Mouse (Mus musculus): Measurements from ENCODE around the gene Sfxn2.

Gene Sfxn2

GRCm38 (mm10) chr19:46572548-46572947, 617 bp upstream of the Sfxn2 start:
- Histone ChIP-seq H3K9me3 (ENCODE audit: low read length) (no peaks in the 10 kb centered on the region), H3K4me3 (replicated peaks; ENCODE audit: low read length) (peak overlapping the region; percentile 89), H3K27me3 (ENCODE audit: insufficient read depth, low read length) (no peaks in the 10 kb centered on the region), H3K36me3 (ENCODE audit: insufficient read depth, low read length) (no peaks in the 10 kb centered on the region), H3K4me1 (replicated peaks; ENCODE audit: low read depth, low read length) (peaks cover 35% of the 10 kb centered on the region)
- TF ChIP-seq NANOG (IDR thresholded peaks at IDR 0.05; ENCODE audit: borderline replicate concordance, low read length) (no peak), CTCF (conservative IDR thresholded peaks at IDR 0.05; ENCODE audit: low read length) (no peak), POU5F1 (IDR thresholded peaks at IDR 0.05; ENCODE audit: borderline replicate concordance, low read length) (no peak)

GRCm38 (mm10) chr19:46573990-46574389, 825 bp downstream of the Sfxn2 start:
- Histone ChIP-seq H3K4me1 (replicated peaks; ENCODE audit: low read depth, low read length) (peaks cover 40% of the 10 kb centered on the region), H3K4me3 (replicated peaks; ENCODE audit: low read length) (peak overlapping the region; percentile 87), H3K27me3 (ENCODE audit: insufficient read depth, low read length) (no peaks in the 10 kb centered on the region), H3K9me3 (ENCODE audit: low read length) (no peaks in the 10 kb centered on the region), H3K36me3 (ENCODE audit: insufficient read depth, low read length) (no peaks in the 10 kb centered on the region)
- TF ChIP-seq NANOG (IDR thresholded peaks at IDR 0.05; ENCODE audit: borderline replicate concordance, low read length) = no peak
- no peak for TF ChIP-seq CTCF (conservative IDR thresholded peaks at IDR 0.05; ENCODE audit: low read length)
- no peak for TF ChIP-seq POU5F1 (IDR thresholded peaks at IDR 0.05; ENCODE audit: borderline replicate concordance, low read length)

- Histone ChIP-seq H3K4me1 (replicated peaks; ENCODE audit: low read depth, low read length) (peaks cover 40% of the 10 kb centered on the region), H3K9me3 (ENCODE audit: low read length) (no peaks in the 10 kb centered on the region), H3K36me3 (ENCODE audit: insufficient read depth, low read length) (no peaks in the 10 kb centered on the region), H3K4me3 (replicated peaks; ENCODE audit: low read length) (no peak overlapping the region), H3K27me3 (ENCODE audit: insufficient read depth, low read length) (no peaks in the 10 kb centered on the region)
- no peak for TF ChIP-seq NANOG (IDR thresholded peaks at IDR 0.05; ENCODE audit: borderline replicate concordance, low read length)
- TF ChIP-seq CTCF (conservative IDR thresholded peaks at IDR 0.05; ENCODE audit: low read length) = no peak
- TF ChIP-seq POU5F1 (IDR thresholded peaks at IDR 0.05; ENCODE audit: borderline replicate concordance, low read length) = no peak
Measured at GRCm38 (mm10) chr19:46575196-46575595, 2.0 kb downstream of the Sfxn2 start.

- H3K9me3 ChIP-seq (ENCODE audit: low read length) = 0 out of 2 replicates have a peak, but pooled peaks cover 5% of the 10 kb centered on the region
- no peak overlapping the region for H3K4me3 ChIP-seq (replicated peaks; ENCODE audit: low read length)
- no peaks in the 10 kb centered on the region for H3K27me3 ChIP-seq (ENCODE audit: insufficient read depth, low read length)
- peaks cover 4% of the 10 kb centered on the region; the same call in 1 of the 2 replicates for H3K4me1 ChIP-seq (replicated peaks; ENCODE audit: low read depth, low read length)
- H3K36me3 ChIP-seq (ENCODE audit: insufficient read depth, low read length) = peaks cover 47% of the 10 kb centered on the region
- TF ChIP-seq CTCF (conservative IDR thresholded peaks at IDR 0.05; ENCODE audit: low read length) (peak; percentile 87), POU5F1 (IDR thresholded peaks at IDR 0.05; ENCODE audit: borderline replicate concordance, low read length) (no peak)
Measured at GRCm38 (mm10) chr19:46587823-46588508, 14.8 kb downstream of the Sfxn2 start.

GRCm38 (mm10) chr19:46591575-46591974, 18.4 kb downstream of the Sfxn2 start:
- TF ChIP-seq NANOG (IDR thresholded peaks at IDR 0.05; ENCODE audit: borderline replicate concordance, low read length) = no peak
- no peak for TF ChIP-seq CTCF (conservative IDR thresholded peaks at IDR 0.05; ENCODE audit: low read length)
- no peak for TF ChIP-seq POU5F1 (IDR thresholded peaks at IDR 0.05; ENCODE audit: borderline replicate concordance, low read length)
- peaks cover 44% of the 10 kb centered on the region for H3K36me3 ChIP-seq (ENCODE audit: insufficient read depth, low read length)
- H3K4me3 ChIP-seq (replicated peaks; ENCODE audit: low read length) = no peak overlapping the region
- H3K27me3 ChIP-seq (ENCODE audit: insufficient read depth, low read length) = no peaks in the 10 kb centered on the region
- peaks cover 6% of the 10 kb centered on the region; the same call in 1 of the 2 replicates for H3K4me1 ChIP-seq (replicated peaks; ENCODE audit: low read depth, low read length)
- 0 out of 2 replicates have a peak, but pooled peaks cover 5% of the 10 kb centered on the region for H3K9me3 ChIP-seq (ENCODE audit: low read length)

- Histone ChIP-seq H3K4me1 (replicated peaks; ENCODE audit: low read depth, low read length) (peaks cover 15% of the 10 kb centered on the region), H3K27me3 (ENCODE audit: insufficient read depth, low read length) (no peaks in the 10 kb centered on the region), H3K36me3 (ENCODE audit: insufficient read depth, low read length) (peaks cover 38% of the 10 kb centered on the region), H3K9me3 (ENCODE audit: low read length) (0 out of 2 replicates have a peak, but pooled peaks cover 3% of the 10 kb centered on the region), H3K4me3 (replicated peaks; ENCODE audit: low read length) (no peak overlapping the region)
- TF ChIP-seq NANOG (IDR thresholded peaks at IDR 0.05; ENCODE audit: borderline replicate concordance, low read length) (no peak), CTCF (conservative IDR thresholded peaks at IDR 0.05; ENCODE audit: low read length) (peak; percentile 34), POU5F1 (IDR thresholded peaks at IDR 0.05; ENCODE audit: borderline replicate concordance, low read length) (no peak)
Measured at GRCm38 (mm10) chr19:46592751-46593439, 19.7 kb downstream of the Sfxn2 start.

- H3K27me3 ChIP-seq (ENCODE audit: insufficient read depth, low read length) = no peaks in the 10 kb centered on the region
- TF ChIP-seq POU5F1 (IDR thresholded peaks at IDR 0.05; ENCODE audit: borderline replicate concordance, low read length) (no peak), CTCF (conservative IDR thresholded peaks at IDR 0.05; ENCODE audit: low read length) (no peak), NANOG (IDR thresholded peaks at IDR 0.05; ENCODE audit: borderline replicate concordance, low read length) (no peak)
Measured at GRCm38 (mm10) chr19:46598187-46598586, 25.0 kb downstream of the Sfxn2 start.

GRCm38 (mm10) chr19:46598720-46599252, 25.6 kb downstream of the Sfxn2 start, which contains the start of gene Wbp1l:
Gene Wbp1l, plus strand, starts transcription at chr19:46599084.
- TF ChIP-seq NANOG (IDR thresholded peaks at IDR 0.05; ENCODE audit: borderline replicate concordance, low read length) (no peak), CTCF (conservative IDR thresholded peaks at IDR 0.05; ENCODE audit: low read length) (no peak), POU5F1 (IDR thresholded peaks at IDR 0.05; ENCODE audit: borderline replicate concordance, low read length) (no peak)
- Histone ChIP-seq H3K36me3 (ENCODE audit: insufficient read depth, low read length) (peaks cover 19% of the 10 kb centered on the region), H3K4me3 (replicated peaks; ENCODE audit: low read length) (peak within 1 kb of the TSS; percentile 98), H3K4me1 (replicated peaks; ENCODE audit: low read depth, low read length) (peaks cover 46% of the 10 kb centered on the region), H3K27me3 (ENCODE audit: insufficient read depth, low read length) (no peaks in the 10 kb centered on the region), H3K9me3 (ENCODE audit: low read length) (no peaks in the 10 kb centered on the region)

More at GRCm38 (mm10) chr19:46598187-46598586, 25.0 kb downstream of the Sfxn2 start:
- Histone ChIP-seq H3K36me3 (ENCODE audit: insufficient read depth, low read length) (peaks cover 15% of the 10 kb centered on the region), H3K4me3 (replicated peaks; ENCODE audit: low read length) (peak overlapping the region; percentile 98), H3K4me1 (replicated peaks; ENCODE audit: low read depth, low read length) (peaks cover 46% of the 10 kb centered on the region), H3K9me3 (ENCODE audit: low read length) (no peaks in the 10 kb centered on the region)

Measured in E14TG2a.4 (cell line).